Mouse (Mus musculus): ENCODE measurements at regions not wholly inside any gene's neighbourhood (a gene's known extent, or its start where the extent isn't known, plus 50 kb on each side); places are given as distances from the start of the nearest gene placed in this dataset.

GRCm38 (mm10) chr8:62425988-62426387 lies 303.0 kb upstream of the Anxa10 start:
- peak in 1 of 2 experiments; percentile 1 for DNase-seq (ENCODE audit: low spot score in 2 of 2)
- intact Hi-C loops (cut with DNase I) = no loop called here

DNA sequence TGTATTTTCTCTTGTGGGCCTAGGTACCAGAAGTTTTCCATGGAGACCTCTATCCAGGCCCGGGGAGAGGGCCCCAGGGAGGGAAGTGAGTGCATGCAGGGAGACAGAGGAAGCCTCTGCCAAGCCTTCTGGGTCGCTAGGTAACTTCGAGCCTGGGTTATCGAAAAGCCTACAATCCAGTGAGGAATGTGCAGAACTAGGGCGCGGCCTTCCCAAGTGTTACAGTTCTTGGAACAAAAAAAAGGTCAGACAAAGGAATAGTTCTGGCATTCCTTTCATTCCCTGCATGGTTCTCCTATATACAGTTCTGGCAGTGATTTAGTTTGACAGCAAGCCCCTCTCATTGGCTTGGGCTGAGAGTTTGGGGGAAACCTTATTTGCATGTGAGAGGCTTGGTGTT lies 294.6 kb upstream of the Anxa10 start:
- intact Hi-C loops (cut with DNase I) = no loop called here
- no peak for DNase-seq (ENCODE audit: low spot score in 2 of 2)
